Mouse (Mus musculus): Measurements from ENCODE around the gene Arl16.

DNA sequence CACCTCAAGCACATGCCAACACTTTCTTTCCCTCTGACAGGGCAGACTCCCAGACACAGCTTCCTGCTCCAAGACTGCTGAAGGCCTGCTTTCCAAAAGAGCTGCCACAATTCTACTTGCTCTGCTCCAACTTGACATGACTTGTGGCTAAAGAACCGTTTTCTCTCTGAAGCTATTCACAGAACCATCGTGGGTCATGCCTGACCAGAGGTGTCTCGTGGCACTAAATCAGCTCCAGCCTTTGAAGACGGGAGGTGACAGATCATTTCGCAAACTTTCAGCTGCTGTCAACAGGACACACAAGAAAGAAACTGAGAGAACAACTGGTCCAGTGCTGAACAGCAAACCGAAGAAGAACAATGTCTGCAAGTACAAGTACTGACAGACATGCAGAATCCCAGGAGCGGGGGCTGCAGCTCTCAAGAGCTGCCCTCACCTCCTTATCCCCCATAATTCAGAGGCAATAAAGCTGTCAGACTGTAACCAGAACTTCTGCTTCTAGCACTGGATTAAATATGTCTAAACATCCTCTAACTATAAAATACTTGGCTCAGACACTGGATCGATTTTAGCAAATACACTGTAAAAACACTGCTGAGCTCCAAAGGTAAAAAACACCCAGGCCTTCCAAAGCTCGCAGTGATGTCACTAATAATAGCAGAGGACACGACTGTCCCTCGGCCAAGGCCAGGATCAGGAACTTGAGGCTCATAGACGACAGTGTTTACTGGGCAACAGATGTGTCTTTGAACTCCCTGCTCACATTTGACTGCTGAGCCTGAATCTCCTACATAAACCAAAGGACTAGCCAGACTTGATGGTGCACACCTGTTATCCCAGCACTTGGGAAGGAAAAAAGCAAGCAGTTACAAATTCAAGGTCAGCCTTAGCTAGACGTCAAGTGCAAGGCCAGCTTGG lies 44.5 kb downstream of the Arl16 start:
- TF ChIP-seq CTCF (IDR thresholded peaks at IDR 0.05; ENCODE audit: control insufficient read depth, insufficient read depth, insufficient read length) (no peak), FOSL1 (IDR thresholded peaks at IDR 0.05; ENCODE audit: insufficient read depth, low read length, poor library complexity, severe bottlenecking) (no peak), MAX (IDR thresholded peaks at IDR 0.05) (no peak), USF1 (IDR thresholded peaks at IDR 0.05; ENCODE audit: low read depth) (no peak), CEBPB (IDR thresholded peaks at IDR 0.05; ENCODE audit: low read depth) (no peak), MYOD1 (IDR thresholded peaks at IDR 0.05; ENCODE audit: control insufficient read depth, insufficient read length, low read depth) (no peak)

Data from C2C12 (cell line).